Mouse (Mus musculus) lung, postnatal 25 days (tissue): ENCODE measurements around the gene Frmd4a.

ENCODE experiments used
- DNase-seq: peaks from one replicate; pipeline ENCODE4 v3.0.0; 2022; ENCODE audit warnings: low spot score

Gene Frmd4a

DNA sequence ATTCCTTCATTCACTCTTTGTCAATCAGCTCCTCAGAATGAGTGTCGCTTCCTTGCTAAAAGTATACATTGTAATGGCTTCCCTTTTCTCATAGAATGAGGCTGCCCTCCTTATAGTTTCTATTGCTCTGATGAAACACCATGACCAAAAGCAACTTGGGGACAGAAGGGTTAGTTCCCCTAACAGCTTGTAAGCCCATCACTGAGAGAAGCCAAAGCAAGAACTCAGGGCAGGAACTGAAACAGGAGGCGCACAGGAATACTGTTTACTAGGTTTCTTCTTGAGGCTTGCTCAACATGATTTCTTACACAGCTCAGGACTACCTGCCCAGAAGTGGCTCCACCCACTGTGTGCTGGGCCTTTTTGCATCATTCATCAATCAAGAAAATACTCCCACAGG is 273.0 kb downstream of the Frmd4a start:
- no peak for DNase-seq

DNA sequence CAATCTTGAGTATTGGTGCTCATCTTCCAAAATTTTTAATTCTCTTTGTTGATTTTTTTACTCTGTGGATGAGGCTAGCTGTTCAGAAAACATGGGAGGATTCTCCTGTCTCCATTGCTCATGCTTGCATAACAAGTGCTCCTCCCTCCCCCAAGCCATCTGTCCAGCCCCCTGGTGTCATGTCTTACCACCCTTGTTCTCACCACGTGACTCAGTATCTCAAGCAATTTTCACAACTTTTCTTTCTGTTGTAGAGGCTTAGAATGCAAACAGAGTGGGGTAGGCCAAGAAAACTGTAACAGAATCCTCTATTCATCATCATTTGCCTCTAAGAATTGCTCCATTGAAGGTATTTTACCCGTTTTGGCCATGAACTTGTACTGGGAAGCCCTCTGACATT is 273.6 kb downstream of the Frmd4a start:
- no peak for DNase-seq

DNA sequence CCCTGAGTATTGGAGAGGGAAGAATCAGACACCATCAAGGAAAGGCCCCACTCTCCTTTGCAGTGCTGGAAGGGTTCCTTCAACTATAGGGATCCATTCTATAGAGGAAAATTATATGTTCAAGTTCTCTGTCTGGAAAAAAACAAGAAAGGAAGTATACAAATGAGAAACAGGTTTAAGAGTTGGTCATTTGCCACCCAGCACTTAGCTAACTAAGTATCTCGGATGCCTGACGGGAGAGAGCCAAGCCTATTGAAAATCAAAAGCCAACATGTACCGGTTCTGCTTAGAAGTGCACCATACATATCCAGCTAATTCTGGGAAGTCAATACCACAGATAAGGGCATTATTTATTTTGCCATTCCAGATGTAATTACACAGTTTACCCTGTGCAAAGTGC is 274.2 kb downstream of the Frmd4a start:
- DNase-seq: no peak

DNA sequence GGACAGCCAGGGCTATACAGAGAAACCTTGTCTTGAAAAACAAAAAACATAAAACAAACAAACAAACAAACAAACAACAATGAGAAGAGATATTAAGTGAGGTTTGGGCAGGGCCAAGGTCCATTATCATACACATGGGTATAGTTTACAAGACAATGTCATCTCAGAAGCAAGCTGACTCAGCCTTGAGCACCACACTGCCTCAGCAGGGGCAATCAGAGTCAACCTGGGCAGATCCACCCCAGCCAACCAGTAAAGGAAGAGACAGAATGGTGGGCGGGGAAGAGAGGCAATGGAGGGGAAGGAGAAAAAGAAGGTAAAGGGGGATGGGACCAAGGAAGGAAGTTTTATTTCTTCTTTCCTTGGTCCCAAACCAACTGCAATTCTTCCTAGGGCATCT is 276.2 kb downstream of the Frmd4a start:
- no peak for DNase-seq

DNA sequence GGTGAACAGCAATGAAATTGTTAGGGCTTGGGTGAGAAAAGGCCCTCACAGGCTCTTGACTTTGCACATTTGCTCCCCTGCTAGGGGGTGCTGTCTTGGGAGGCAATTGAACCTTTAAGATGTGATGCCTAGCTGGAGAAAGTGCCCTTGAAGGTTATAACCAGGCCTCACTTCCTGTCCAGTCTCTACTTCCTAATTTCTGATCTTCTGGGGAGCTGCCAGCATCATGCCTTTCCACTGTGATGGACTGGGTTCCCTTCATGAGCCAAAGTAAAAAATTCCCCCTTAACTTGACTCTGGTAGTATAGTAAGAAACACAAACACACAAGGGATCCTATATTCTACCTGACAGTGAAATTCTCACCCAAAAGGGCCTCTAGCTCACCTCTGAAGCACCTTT is 278.1 kb downstream of the Frmd4a start:
- no peak for DNase-seq

DNA sequence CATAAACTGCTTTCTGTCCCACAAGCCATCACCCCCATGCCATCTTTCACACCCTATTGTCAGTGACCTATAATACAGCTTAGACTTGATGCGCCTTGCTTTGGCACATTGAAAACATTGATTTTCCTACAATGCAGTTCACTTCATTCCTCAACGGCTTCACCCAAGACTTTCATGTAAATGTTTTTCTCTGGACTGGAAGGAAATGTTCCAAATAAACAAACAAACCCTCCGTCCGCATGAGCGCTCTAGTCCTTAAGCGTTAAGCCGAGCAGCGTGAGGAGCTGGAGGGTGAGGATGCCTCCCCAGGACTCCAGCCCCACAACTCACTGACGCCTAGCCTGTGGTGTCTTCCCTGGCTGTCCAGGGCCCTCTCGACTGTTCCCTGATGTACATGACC is 279.4 kb downstream of the Frmd4a start:
- no peak for DNase-seq

DNA sequence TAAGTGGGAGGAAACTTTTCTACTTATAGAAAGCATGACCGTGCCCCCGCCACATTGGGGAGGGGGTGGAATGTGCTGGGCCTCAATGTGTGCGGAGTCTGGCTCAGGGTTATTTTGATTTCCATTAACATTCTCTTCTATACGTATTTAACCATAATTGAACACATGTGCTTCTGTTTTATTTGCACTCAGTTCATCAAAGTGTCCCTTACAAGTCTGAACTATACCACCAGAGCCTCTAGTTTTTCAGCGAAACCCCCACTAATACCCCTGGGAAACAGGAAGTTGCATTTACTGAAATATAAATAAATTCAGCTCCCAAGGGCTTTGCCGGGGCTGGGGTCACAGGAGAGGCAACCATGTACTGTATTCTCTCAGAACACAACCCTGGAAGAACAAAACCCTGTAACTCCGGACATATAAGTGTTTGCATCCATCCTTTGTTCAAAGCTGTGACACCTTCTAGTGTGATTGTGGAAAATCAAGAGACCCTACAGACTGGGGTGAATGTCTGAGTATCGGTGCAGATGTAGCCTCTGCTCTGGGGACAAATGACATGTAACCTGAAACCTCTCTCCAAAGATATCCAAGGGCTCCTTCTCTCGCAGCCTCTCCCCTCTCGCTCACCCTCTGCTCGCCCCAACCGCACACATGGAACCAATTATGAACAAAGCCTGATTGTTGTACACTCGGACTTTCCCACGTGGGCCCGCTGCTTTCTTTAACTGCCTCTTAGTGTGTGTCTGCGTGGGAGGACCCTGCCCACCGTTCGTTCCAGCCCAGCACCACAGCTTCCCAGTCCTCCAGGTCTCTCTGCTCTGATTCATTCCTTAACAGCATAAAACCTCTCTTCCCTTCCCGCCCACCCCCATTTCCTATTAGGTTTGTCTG is 281.1 kb downstream of the Frmd4a start:
- DNase-seq: no peak

GRCm38 (mm10) chr2:4299593-4299992 is 282.1 kb downstream of the Frmd4a start:
- no peak for DNase-seq

GRCm38 (mm10) chr2:4300383-4300811 is 282.9 kb downstream of the Frmd4a start:
- DNase-seq: no peak

- no peak for DNase-seq
Measured at GRCm38 (mm10) chr2:4300816-4301215, 283.3 kb downstream of the Frmd4a start.

DNA sequence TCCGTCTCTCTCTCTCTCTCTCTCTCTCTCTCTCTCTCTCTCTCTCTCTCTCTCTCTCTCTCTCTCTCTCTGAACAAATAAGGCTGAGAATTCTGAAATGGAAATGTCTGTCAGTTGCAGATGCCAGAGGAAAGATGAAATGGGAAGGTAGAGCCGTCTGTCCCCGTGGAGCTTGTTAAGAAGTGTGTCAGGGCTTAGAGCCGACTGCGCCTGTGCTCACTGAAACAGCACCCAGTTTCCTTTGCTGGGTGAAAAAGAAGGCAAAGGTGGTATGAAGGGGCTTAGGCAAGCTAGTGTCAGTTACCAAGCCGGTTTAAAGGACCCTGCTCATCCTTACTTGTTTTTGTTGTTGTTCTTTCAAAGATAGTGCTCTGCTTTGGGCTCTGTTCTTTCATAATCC is 283.7 kb downstream of the Frmd4a start:
- DNase-seq: no peak

DNA sequence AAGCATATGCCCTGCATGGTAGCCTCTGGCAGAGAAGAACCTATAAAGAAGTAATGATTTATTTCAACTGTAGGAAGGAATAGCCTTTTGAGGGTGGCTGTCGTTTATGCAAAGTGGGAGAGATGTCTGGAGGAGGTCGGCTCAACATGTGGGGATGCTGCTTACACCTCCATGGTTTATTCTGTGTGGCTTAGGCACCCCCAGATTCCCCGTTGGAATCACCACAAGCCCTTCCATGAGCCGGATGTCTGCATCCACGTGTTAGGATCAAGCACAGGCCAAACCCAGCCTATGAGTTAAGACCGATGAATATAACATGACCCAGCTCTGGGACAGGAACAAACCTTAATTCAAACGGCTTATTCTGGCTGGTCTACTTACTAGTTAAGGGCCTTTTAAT is 284.2 kb downstream of the Frmd4a start:
- DNase-seq: no peak

GRCm38 (mm10) chr2:4302119-4302518 is 284.6 kb downstream of the Frmd4a start:
- no peak for DNase-seq

GRCm38 (mm10) chr2:4307076-4307475 is 289.6 kb downstream of the Frmd4a start:
- no peak for DNase-seq

- no peak for DNase-seq
Measured at GRCm38 (mm10) chr2:4314545-4314944, 297.0 kb downstream of the Frmd4a start.

- DNase-seq: no peak
Measured at GRCm38 (mm10) chr2:4316589-4316988, 299.1 kb downstream of the Frmd4a start.

- DNase-seq: peak; percentile 31
Measured at GRCm38 (mm10) chr2:4318134-4318533, 300.6 kb downstream of the Frmd4a start.

DNA sequence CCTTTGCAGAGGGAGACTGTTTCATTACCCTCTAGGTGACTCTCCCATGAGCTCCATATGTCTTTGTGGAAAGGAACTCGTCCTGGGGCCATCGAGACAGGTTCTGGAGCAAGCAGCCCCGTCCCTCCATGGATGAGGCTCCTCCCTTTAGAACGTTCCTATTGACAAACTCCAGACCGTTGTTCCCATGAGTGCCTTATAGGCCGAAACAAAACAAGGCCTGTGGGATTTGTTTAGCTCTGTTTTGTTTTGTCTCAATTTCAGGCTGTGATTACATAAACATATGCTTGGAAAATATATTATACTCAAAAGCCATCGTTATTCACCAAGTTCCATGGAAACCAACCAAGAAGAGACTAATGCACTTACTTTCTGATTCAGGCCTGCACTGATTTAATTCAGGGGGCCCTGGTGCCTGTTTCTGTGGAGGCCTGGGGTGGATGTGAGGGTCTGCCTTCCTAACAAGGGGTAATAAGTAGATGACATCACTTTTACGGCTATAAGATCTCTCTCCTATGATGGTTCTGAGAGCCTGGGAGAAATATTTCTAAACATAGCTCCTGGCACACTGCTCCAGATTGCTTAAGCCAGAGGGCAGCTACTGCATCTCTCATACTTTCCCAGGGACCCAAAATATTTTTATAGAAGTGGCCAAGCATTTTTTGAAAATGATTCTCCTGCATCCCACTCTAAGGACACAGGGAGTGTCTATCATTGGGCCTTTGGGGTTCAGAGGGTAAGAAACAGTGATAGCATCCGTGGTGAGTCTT is 308.9 kb downstream of the Frmd4a start:
- no peak for DNase-seq

DNA sequence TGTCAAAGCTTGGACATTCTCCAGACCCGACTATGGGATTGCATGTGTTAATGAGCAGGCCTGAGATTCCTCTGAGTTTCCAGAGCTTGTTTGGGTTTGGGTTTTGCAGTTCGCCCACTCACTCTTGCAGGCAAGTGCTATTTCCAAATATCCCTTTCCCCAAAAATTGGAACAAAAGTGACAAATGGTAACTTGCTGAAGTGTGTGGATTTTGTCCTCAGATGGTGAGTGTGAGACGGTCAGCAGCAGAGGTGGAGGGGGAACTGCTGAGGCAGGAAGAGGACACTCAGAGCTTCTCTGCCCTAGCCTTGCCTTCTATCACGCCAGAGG is 309.5 kb downstream of the Frmd4a start:
- DNase-seq: no peak

- no peak for DNase-seq
Measured at GRCm38 (mm10) chr2:4332441-4332840, 314.9 kb downstream of the Frmd4a start.

DNA sequence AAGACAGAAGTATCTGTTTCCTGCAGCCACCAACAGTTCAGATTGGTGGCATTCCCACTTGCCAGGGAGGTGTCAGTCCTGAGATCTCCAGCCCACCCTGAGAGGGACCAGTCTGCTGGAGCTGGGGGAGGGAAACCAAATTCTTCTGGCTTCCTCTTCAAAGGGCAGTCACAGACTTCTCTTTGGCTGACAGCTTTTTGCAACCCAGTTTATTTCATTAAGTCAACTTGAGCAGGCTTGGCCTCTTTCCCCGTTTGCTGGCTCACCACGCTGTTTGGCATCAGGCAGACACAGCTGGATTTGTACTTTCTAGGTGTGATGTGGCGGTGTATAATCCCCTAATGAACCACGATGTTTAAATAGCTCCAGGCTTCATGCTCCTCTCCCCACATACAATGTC is 316.7 kb downstream of the Frmd4a start:
- peak; percentile 41 for DNase-seq

DNA sequence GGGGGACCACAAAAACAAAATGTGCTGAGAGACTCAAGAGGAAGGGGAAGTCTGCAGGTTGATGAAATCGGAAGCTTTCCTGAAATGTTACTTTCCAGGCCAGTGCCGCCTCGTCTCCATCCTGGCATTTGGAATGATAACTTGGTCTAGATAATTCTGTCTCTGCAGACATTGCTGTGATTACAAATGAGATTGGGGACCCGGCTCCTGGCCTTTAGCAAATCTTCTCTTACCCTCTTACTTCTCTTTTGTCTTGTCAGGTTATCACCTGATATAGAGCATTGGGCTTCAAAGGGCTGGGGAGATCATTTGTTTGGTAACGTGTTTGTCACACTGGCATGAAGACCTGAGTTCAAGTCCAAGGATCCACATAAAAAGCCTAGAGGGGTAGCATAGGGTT is 317.4 kb downstream of the Frmd4a start:
- no peak for DNase-seq

DNA sequence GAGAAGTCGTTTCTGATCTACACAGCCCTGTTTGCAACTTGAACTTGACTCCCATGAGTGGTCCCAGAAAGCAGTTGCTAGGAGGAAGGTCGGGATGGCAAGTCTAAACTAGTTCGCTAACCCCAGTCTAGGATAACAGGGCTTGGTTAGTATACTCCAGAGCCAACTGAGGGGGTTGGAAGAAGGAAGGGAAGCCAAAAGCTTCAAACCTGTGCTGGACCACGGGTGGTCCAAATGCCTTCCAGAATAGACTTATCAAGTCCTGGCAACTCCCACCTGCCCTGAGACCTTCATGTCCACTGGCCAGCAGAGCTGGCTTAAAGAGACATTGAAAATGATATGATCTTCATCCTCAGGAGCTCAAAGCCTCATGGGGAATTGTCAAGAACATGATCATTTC is 318.4 kb downstream of the Frmd4a start:
- DNase-seq: no peak
